Mouse (Mus musculus): ENCODE measurements around the gene Kcna7. TPM values are rescaled to one million over a fixed set of nuclear protein-coding genes. Genes with fewer than 3 reads are reported as not detected.

The Kcna7 gene
- total RNA-seq, 1 experiment: 0.85 TPM

GRCm38 (mm10) chr7:45407836-45408235 is 2.4 kb downstream of the Kcna7 start:
- H3K4me3 ChIP-seq (ENCODE audit: insufficient read depth in 1 of 2, low read depth in 1 of 2, low read length in 2 of 2, poor library complexity in 1 of 2, severe bottlenecking in 1 of 2): no peak overlapping the region

GRCm38 (mm10) chr7:45408351-45408750 is 2.9 kb downstream of the Kcna7 start:
- in situ Hi-C loops (cut with MboI; ENCODE audit: low sequenced_read_pairs in 2 of 2, unreplicated experiment in 2 of 2): no loop called here
- Histone ChIP-seq H3K4me1 (ENCODE audit: control insufficient read depth in 2 of 2, insufficient read depth in 2 of 2, low read length in 2 of 2, poor library complexity in 1 of 2) (peaks cover 7 to 11% of the 10 kb centered on the region in 2 experiments; a peak in 2 of 4 replicates), H3K9me3 (ENCODE audit: control insufficient read depth, insufficient read depth, low read depth, low read length) (no peaks in the 10 kb centered on the region), H3K27ac (ENCODE audit: insufficient read depth, low read depth, low read length, poor library complexity, severe bottlenecking) (no peak overlapping the region), H3K36me3 (ENCODE audit: control insufficient read depth, insufficient read depth, low read length, poor library complexity, severe bottlenecking) (no peaks in the 10 kb centered on the region), H3K9ac (ENCODE audit: insufficient read depth, low read depth, low read length, poor library complexity, severe bottlenecking) (no peak overlapping the region), H3K4me3 (ENCODE audit: insufficient read depth in 1 of 2, low read depth in 1 of 2, low read length in 2 of 2, poor library complexity in 1 of 2, severe bottlenecking in 1 of 2) (no peak overlapping the region)
- TF ChIP-seq ZNF384 (IDR thresholded peaks at IDR 0.05; ENCODE audit: low read depth, low read length) (no peak), MAFK (IDR thresholded peaks at IDR 0.05; ENCODE audit: insufficient read depth, low read depth, low read length) (no peak), CHD2 (IDR thresholded peaks at IDR 0.05; ENCODE audit: low read depth, low read length) (no peak), ZC3H11A (IDR thresholded peaks at IDR 0.05; ENCODE audit: borderline replicate concordance, low read depth, low read length) (no peak), HCFC1 (IDR thresholded peaks at IDR 0.05; ENCODE audit: borderline replicate concordance, insufficient read depth, low read length) (no peak)
- no peak for DNase-seq (ENCODE audit: low read depth, low spot score)

More at GRCm38 (mm10) chr7:45407836-45408235, 2.4 kb downstream of the Kcna7 start:
- Histone ChIP-seq H3K9me3 (ENCODE audit: control insufficient read depth, insufficient read depth, low read depth, low read length) (no peaks in the 10 kb centered on the region), H3K9ac (ENCODE audit: insufficient read depth, low read depth, low read length, poor library complexity, severe bottlenecking) (no peak overlapping the region), H3K27ac (ENCODE audit: insufficient read depth, low read depth, low read length, poor library complexity, severe bottlenecking) (no peak overlapping the region), H3K36me3 (ENCODE audit: control insufficient read depth, insufficient read depth, low read length, poor library complexity, severe bottlenecking) (no peaks in the 10 kb centered on the region), H3K4me1 (ENCODE audit: control insufficient read depth in 2 of 2, insufficient read depth in 2 of 2, low read length in 2 of 2, poor library complexity in 1 of 2) (peaks cover 7 to 12% of the 10 kb centered on the region in 2 experiments; a peak in 2 of 4 replicates)
- no peak for DNase-seq (ENCODE audit: low read depth, low spot score)
- no peak for TF ChIP-seq ZC3H11A (IDR thresholded peaks at IDR 0.05; ENCODE audit: borderline replicate concordance, low read depth, low read length)
- no peak for TF ChIP-seq ZNF384 (IDR thresholded peaks at IDR 0.05; ENCODE audit: low read depth, low read length)
- no peak for TF ChIP-seq CHD2 (IDR thresholded peaks at IDR 0.05; ENCODE audit: low read depth, low read length)
- TF ChIP-seq HCFC1 (IDR thresholded peaks at IDR 0.05; ENCODE audit: borderline replicate concordance, insufficient read depth, low read length): no peak
- no peak for TF ChIP-seq MAFK (IDR thresholded peaks at IDR 0.05; ENCODE audit: insufficient read depth, low read depth, low read length)
- in situ Hi-C loops (cut with MboI; ENCODE audit: low sequenced_read_pairs in 2 of 2, unreplicated experiment in 2 of 2): no loop called here

- no peak overlapping the region for H3K9ac ChIP-seq (ENCODE audit: insufficient read depth, low read depth, low read length, poor library complexity, severe bottlenecking)
- H3K9me3 ChIP-seq (ENCODE audit: control insufficient read depth, insufficient read depth, low read depth, low read length): no peaks in the 10 kb centered on the region
- H3K4me3 ChIP-seq (ENCODE audit: insufficient read depth in 1 of 2, low read depth in 1 of 2, low read length in 2 of 2, poor library complexity in 1 of 2, severe bottlenecking in 1 of 2): no peak overlapping the region
- H3K27ac ChIP-seq (ENCODE audit: insufficient read depth, low read depth, low read length, poor library complexity, severe bottlenecking): no peak overlapping the region
- DNase-seq (ENCODE audit: low read depth, low spot score): no peak
- H3K36me3 ChIP-seq (ENCODE audit: control insufficient read depth, insufficient read depth, low read length, poor library complexity, severe bottlenecking): no peaks in the 10 kb centered on the region
- no peak for TF ChIP-seq MAFK (IDR thresholded peaks at IDR 0.05; ENCODE audit: insufficient read depth, low read depth, low read length)
- TF ChIP-seq CHD2 (IDR thresholded peaks at IDR 0.05; ENCODE audit: low read depth, low read length): no peak
- TF ChIP-seq ZNF384 (IDR thresholded peaks at IDR 0.05; ENCODE audit: low read depth, low read length): no peak
- TF ChIP-seq ZC3H11A (IDR thresholded peaks at IDR 0.05; ENCODE audit: borderline replicate concordance, low read depth, low read length): no peak
- TF ChIP-seq HCFC1 (IDR thresholded peaks at IDR 0.05; ENCODE audit: borderline replicate concordance, insufficient read depth, low read length): no peak
- H3K4me1 ChIP-seq (ENCODE audit: control insufficient read depth in 2 of 2, insufficient read depth in 2 of 2, low read length in 2 of 2, poor library complexity in 1 of 2): peaks cover 7 to 10% of the 10 kb centered on the region in 2 experiments; a peak in 2 of 4 replicates
- in situ Hi-C loops (cut with MboI; ENCODE audit: low sequenced_read_pairs in 2 of 2, unreplicated experiment in 2 of 2): no loop called here
Measured at GRCm38 (mm10) chr7:45408949-45409348, 3.5 kb downstream of the Kcna7 start.

GRCm38 (mm10) chr7:45409497-45410163 is 4.2 kb downstream of the Kcna7 start:
- Histone ChIP-seq H3K4me1 (ENCODE audit: control insufficient read depth in 2 of 2, insufficient read depth in 2 of 2, low read length in 2 of 2, poor library complexity in 1 of 2) (peaks cover 5 to 11% of the 10 kb centered on the region in 2 experiments; a peak in 3 of 4 replicates), H3K9ac (ENCODE audit: insufficient read depth, low read depth, low read length, poor library complexity, severe bottlenecking) (no peak overlapping the region), H3K36me3 (ENCODE audit: control insufficient read depth, insufficient read depth, low read length, poor library complexity, severe bottlenecking) (no peaks in the 10 kb centered on the region), H3K9me3 (ENCODE audit: control insufficient read depth, insufficient read depth, low read depth, low read length) (no peaks in the 10 kb centered on the region), H3K4me3 (ENCODE audit: insufficient read depth in 1 of 2, low read depth in 1 of 2, low read length in 2 of 2, poor library complexity in 1 of 2, severe bottlenecking in 1 of 2) (no peak overlapping the region), H3K27ac (ENCODE audit: insufficient read depth, low read depth, low read length, poor library complexity, severe bottlenecking) (no peak overlapping the region)
- in situ Hi-C loops (cut with MboI; ENCODE audit: low sequenced_read_pairs in 2 of 2, unreplicated experiment in 2 of 2): no loop called here
- DNase-seq (ENCODE audit: low read depth, low spot score): no peak
- TF ChIP-seq HCFC1 (IDR thresholded peaks at IDR 0.05; ENCODE audit: borderline replicate concordance, insufficient read depth, low read length): no peak
